Mouse (Mus musculus) frontal cortex, postnatal 25 days (tissue): ENCODE measurements around the gene Kcnj4.

Experiments used
- DNase-seq, 2 experiments: peaks; one replicate each; pipeline ENCODE4 v3.0.0; 2022; ENCODE audit warnings: low spot score in 2 of 2

Gene Kcnj4

DNA sequence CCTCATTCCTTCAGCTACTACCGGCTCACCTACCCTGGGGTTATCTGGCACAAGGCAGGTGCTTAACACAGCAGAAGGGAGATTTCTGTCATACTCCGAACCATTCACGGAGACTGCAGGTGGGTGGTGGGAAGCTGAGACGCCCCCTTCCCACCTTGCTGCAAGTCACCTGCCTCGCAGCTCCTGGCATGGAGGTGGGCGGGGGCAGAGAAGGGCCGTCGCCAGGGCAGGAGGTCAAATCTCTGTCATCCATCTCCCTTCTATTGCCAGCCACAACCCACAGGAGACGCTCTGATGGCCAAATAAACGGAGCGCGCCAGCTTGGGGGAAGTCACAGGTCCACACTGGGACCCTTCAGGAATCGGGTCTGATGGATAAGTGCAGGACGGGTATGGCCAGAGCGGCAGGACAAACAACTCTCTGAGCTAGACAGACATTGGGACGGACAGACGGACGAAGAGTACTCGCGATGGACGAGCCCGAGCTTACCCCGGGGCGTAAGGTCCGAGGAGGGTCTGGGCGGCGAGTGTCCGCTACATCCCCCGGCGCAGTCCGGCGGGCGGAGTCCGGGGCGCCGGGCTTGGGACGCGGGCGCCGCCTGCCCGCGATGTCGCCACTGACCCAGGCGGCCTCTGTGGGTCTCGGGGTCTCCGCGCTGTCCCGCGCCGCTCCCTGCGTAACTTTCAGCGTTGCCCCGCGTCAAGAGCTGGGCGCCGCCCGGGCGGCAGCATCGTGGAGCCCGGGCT, at the start of gene Kcnj4:
Kcnj4 (minus strand) TSS at position 535 of the 746 bp plus-strand sequence.
- no peak for DNase-seq

- no peak for DNase-seq
Measured at GRCm38 (mm10) chr15:79552566-79552965, 47.5 kb upstream of the Kcnj4 start.

DNA sequence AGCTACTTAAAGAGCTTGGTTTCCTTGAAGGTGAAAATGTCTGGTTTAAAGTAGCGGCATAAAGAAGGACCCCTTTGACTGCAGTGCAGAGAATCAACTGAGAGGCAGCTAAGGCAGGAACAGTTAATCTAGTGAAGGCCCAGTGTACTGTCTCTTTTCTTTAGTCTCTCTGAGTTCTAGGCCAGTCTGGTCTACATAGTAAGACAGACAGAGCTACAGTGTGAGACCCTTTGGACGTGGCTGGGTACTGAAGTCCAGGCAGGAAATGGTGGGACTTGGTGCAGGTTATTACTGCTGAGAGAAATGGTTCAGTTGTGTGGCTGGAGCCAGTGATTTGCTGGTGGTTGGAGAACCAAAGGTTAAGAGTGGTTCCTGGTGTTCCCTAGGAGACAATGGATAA, 43.2 kb upstream of the Kcnj4 start:
- DNase-seq: no peak

DNA sequence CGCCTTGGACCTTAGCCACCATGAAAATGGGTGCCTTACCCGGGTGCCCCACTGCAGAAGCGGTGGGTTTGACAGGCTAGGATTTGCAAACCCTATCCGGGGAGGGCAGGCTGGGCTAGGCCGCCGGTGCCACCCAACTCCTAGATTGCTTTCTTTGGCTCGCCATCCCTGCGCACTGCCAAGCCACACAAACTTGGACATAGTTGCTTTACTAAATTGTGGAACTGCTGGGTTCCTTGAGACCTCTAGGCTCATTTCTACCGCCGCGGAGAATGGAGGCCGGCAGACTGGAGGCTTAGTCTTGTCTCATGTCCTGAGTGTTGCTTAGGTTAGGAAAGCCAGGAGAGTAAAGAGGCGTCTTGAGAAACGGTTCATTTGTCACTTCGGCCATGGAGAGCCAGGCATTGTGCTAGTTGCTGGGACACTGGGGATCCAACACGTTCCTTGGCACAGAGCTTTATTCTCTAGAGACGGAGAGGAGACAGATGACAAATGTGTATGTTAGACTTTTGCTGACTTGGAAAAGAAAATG, 42.3 kb upstream of the Kcnj4 start:
- no peak for DNase-seq

DNA sequence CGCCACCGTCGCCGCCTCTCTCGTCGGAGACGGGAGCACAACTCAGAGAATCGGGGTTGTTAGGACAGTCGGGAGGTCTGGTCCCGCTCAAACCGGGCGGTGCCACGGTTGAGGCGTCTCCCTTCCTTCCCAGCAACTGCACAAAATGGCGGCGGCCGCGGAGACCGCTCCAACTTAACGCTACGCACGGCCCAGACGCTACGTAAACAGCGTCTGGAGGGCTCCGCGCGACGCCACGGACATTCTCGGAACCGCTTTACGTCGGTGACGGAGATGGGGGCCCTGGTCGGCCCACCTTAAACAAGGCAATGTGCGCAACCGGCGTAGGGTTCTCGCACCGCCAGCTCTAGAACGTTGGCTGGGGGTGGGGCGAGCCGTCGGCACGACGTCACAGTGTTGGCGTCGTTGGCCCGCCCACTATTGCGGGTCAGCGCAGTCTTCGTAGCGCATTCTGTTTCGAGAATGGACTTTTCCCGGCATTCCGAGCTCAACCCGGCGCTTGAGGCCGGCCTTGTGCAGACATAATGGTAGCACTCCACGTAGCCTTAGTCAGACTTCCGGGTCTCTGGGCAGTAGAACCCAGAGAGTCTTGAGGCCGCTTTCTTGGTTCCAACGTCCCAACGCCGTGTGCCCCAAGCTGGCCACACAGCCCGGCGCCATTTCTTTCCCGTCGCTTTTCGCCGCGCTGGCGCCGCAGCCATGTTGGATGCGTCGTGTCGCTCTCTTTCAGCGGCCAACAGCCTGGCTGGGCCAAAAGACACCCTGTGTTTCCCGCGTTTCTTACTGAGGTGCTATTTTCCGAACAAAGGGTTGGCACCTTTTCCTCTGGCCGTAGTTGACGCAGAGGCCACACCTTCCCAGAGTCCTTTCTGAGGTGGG, 41.6 kb upstream of the Kcnj4 start, which contains the start of gene Ddx17:
Ddx17 (minus strand) TSS at position 332 of the 879 bp plus-strand sequence.
- DNase-seq: peak; percentile 99

DNA sequence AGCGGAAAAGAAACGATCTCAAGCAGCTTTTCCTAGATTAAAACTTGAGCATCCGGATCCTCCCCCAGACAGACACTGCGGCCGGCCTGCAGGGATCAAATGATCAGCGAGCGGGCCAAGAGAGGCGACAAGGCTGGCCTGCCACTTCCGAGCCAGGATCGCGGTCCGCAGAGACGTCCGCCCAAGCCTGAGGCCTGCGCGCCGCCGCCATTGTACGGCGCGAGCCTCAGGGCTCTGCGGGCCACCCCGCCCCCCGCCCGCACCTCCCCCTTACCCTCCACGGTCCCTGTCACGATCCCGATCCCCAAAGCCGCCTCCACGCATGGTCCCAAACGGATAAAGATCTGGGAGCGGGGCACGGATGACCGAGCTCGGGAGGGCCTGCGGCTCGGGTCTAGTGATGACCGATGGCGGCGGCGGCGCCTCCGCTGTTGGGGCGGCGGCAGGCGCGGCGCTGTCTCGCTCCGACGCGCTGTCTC, 40.9 kb upstream of the Kcnj4 start:
- DNase-seq: no peak

- no peak for DNase-seq
Measured at GRCm38 (mm10) chr15:79545496-79545895, 40.5 kb upstream of the Kcnj4 start.

- DNase-seq: no peak
Measured at GRCm38 (mm10) chr15:79543968-79544367, 38.9 kb upstream of the Kcnj4 start.

- no peak for DNase-seq
Measured at GRCm38 (mm10) chr15:79533796-79534195, 28.8 kb upstream of the Kcnj4 start.

- DNase-seq: no peak
Measured at GRCm38 (mm10) chr15:79529935-79530334, 24.9 kb upstream of the Kcnj4 start.

GRCm38 (mm10) chr15:79527991-79528639, 23.1 kb upstream of the Kcnj4 start:
- no peak for DNase-seq

GRCm38 (mm10) chr15:79527192-79527591, 22.2 kb upstream of the Kcnj4 start:
- DNase-seq: no peak

- no peak for DNase-seq
Measured at GRCm38 (mm10) chr15:79525979-79526768, 21.1 kb upstream of the Kcnj4 start.

- DNase-seq: no peak
Measured at GRCm38 (mm10) chr15:79525564-79525963, 20.5 kb upstream of the Kcnj4 start.

DNA sequence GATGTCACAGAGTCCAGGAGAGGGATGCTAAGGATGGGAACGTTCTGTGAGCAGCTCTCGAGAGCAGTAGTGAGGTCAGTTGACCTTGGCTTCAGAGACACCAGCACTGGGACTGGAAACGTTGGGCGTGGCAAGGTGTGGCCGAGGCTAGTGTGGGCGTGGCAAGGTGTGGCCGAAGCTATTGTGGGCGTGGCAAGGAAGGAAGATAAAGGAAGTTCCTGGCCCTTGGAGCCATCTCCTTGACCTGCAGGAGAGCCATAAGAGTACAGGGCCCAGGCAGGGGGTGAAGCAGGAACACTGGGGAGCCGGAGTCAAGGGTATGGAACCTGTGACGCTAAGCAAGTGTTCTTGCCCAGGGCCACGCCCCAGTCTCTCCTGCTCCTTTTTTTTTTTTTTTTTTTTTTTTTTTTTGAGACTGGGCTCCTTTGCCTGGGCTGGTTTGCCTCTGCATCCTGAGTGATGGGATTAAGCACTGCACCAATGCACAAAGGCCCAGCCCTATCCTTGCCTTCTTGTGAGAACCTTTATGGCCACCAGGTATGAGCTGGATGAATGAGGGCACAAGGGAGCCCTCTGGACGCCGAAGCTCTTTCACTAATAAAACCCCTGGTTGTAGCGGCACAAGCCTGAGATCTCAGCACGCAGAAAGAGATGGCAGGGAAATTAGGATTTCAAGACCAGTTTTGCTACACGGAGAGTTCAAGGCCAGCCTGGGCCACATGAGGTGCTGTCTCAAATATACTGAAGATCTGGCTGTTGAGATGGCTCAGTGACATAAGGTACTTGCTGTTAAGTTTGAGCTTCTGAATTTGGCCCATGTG, 14.6 kb upstream of the Kcnj4 start:
- DNase-seq: no peak

GRCm38 (mm10) chr15:79518571-79518970, 13.5 kb upstream of the Kcnj4 start:
- DNase-seq: no peak

GRCm38 (mm10) chr15:79517710-79518109, 12.7 kb upstream of the Kcnj4 start:
- DNase-seq: no peak

DNA sequence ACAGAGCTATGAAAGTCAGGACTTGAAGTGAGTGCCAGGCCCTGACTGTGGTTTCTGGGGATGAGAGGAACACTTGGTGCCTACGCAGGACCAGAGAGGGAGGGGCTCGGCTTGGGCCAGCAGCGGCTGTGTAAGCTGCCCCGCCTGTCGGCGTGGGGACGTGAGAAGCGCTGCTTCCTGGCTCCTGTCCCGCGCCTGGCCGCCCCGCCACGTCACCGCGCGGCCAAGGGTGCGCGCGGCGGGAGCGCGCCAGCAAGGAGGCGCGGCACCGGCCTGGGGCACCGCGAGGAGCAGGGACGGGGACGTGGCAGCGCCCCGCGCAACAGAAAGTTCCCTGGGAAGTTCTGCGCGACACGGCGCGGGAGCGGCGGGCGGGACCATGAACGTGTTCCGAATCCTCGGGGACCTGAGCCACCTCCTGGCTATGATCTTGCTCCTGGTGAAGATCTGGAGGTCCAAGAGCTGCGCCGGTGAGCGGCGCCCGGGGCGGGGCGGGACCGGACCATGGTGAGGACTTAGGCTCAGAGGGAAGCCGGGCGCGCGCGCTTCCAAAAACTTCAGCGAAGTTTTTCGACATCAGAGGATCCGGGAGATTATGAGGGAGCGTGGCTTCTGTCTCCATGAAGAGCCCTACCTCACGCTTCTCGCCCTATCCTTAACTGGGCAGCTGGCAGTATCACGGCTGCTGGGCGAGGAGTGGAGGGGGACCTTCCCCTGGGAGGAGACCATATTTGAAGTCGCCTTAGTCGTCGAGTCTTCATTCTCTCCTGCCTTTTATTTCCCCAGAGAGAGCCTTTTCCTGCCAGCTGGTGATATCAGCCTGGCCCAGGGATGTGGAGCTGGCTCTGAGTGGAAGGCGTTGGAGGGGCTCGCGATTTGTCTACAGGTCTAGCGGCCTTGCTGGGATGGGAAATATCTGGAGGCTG, 11.4 kb upstream of the Kcnj4 start, which contains the start of gene Kdelr3:
Kdelr3 (plus strand) TSS at position 241 of the 926 bp plus-strand sequence.
- no peak for DNase-seq

- no peak for DNase-seq
Measured at GRCm38 (mm10) chr15:79513940-79514339, 8.9 kb upstream of the Kcnj4 start.
